Mouse (Mus musculus): ENCODE measurements around the gene Birc3. TPM values are rescaled to one million over a fixed set of nuclear protein-coding genes. Genes with fewer than 3 reads are reported as not detected.
"Not testable (repeated sequence)": the region's sequence is repeated elsewhere in the genome, so short reads cannot be mapped to it uniquely, and the experiment has no call there.

The Birc3 gene
- total and polyA plus RNA-seq, 3 experiments, result 11.6 to 26.5 TPM; not detected in 1

GRCm38 (mm10) chr9:7854196-7854595, 18.8 kb downstream of the Birc3 start:
- not testable (repeated sequence) for H3K4me3 ChIP-seq (ENCODE audit: control insufficient read depth in 1 of 2, insufficient read depth in 1 of 2, low read depth in 2 of 2, low read length in 2 of 2); H3K27me3 ChIP-seq (ENCODE audit: control insufficient read depth in 1 of 2, insufficient read depth in 2 of 2, low read length in 2 of 2); H3K9ac ChIP-seq (ENCODE audit: control insufficient read depth, low read depth, low read length, poor library complexity, severe bottlenecking); H3K36me3 ChIP-seq (ENCODE audit: control insufficient read depth in 1 of 2, insufficient read depth in 2 of 2, low read length in 2 of 2); DNase-seq (ENCODE audit: low read depth, low spot score); H3K27ac ChIP-seq (ENCODE audit: control insufficient read depth, low read depth, low read length); H3K79me2 ChIP-seq (ENCODE audit: control insufficient read depth, insufficient read depth, low read length, poor library complexity); H3K4me1 ChIP-seq (ENCODE audit: control insufficient read depth in 1 of 2, insufficient read depth in 2 of 2, low read length in 2 of 2); H3K9me3 ChIP-seq (replicated peaks; ENCODE audit: insufficient read depth, low read length)

DNA sequence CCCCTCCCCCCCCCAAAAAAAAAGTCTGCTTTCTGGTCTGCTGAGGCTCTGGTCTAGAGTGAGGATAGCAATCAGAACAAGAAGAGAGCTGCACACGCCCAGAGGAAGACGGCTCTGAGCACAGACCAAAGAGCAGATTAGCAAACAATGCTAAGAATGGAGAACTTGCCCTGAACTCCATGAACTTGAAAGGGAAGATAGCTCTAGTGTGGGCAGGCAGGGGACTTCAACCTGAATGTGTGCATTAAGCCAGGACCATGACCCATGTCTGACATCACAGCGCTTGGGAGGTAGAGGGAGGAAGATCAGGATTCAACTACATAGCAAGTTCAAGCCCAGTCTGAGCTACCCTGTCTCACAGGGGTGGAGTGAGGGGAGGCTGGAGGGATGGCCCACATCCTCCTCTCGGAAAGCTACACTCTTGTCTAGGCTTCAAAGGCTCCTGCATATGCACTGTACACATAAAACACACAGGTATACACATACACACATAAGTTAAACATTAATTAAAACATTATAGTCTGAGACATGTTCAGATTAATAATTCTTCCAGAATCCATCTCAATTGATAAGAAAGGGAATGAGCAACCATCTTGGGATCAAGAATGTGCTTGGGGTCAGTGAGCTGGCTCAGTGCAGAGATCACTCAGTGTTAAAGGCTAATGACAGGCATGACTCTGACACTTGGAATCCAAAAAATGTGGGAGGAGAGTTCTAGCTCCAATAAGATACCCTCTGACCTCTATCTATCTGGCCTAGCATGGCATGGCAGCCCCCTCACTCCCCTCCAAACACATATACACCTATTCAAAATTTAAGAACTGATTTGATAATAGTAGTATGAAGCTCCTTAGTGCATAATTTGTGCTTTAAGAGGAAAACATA, 20.4 kb downstream of the Birc3 start:
- H3K4me3 ChIP-seq (ENCODE audit: control insufficient read depth in 1 of 2, insufficient read depth in 1 of 2, low read depth in 2 of 2, low read length in 2 of 2), result no peak overlapping the region
- H3K27ac ChIP-seq (ENCODE audit: control insufficient read depth, low read depth, low read length), result no peak overlapping the region
- no peaks in the 10 kb centered on the region for H3K9me3 ChIP-seq (replicated peaks; ENCODE audit: insufficient read depth, low read length)
- DNase-seq (ENCODE audit: low read depth, low spot score), result peak; percentile 79
- no peaks in the 10 kb centered on the region for H3K79me2 ChIP-seq (ENCODE audit: control insufficient read depth, insufficient read depth, low read length, poor library complexity)
- TF ChIP-seq NRF1 (IDR thresholded peaks at IDR 0.05; ENCODE audit: insufficient read depth, low read depth, low read length, poor library complexity, severe bottlenecking) (peak; percentile 16; the same call in 1 of the 2 replicates), SIN3A (IDR thresholded peaks at IDR 0.05; ENCODE audit: low read length) (peak; percentile 29; the same call in 1 of the 2 replicates), MYC (IDR thresholded peaks at IDR 0.05; ENCODE audit: low read depth, low read length) (no peak), TCF12 (IDR thresholded peaks at IDR 0.05; ENCODE audit: low read depth, low read length) (no peak), GATA1 (IDR thresholded peaks at IDR 0.05; ENCODE audit: low read depth, low read length) (peak; percentile 33; the same call in 1 of the 2 replicates), KAT2A (conservative IDR thresholded peaks at IDR 0.05; ENCODE audit: low read depth, low read length) (no peak), HCFC1 (IDR thresholded peaks at IDR 0.05; ENCODE audit: low read depth, low read length) (no peak), RAD21 (IDR thresholded peaks at IDR 0.05; ENCODE audit: low read depth, low read length) (no peak), JUND (IDR thresholded peaks at IDR 0.05; ENCODE audit: low read depth, low read length) (no peak), ZNF384 (IDR thresholded peaks at IDR 0.05; ENCODE audit: low read depth, low read length) (peak; percentile 80), NELFE (IDR thresholded peaks at IDR 0.05; ENCODE audit: low read depth, low read length) (peak; percentile 16; the same call in 1 of the 2 replicates), ETS1 (IDR thresholded peaks at IDR 0.05; ENCODE audit: low read depth, low read length) (0 out of 2 replicates have a peak, but pooled peaks have one; percentile 9), EP300 (IDR thresholded peaks at IDR 0.05; ENCODE audit: low read depth in 1 of 2, low read length in 2 of 2) (peak; percentile 33 to 47; a peak in 1 of 4 replicates), SMC3 (IDR thresholded peaks at IDR 0.05; ENCODE audit: low read depth, low read length) (peak; percentile 28; the same call in 1 of the 2 replicates), ELF1 (IDR thresholded peaks at IDR 0.05; ENCODE audit: low read depth, low read length) (no peak), RCOR1 (IDR thresholded peaks at IDR 0.05; ENCODE audit: low read depth, low read length) (0 out of 2 replicates have a peak, but pooled peaks have one; percentile 16), GABPA (IDR thresholded peaks at IDR 0.05; ENCODE audit: low read depth, low read length) (no peak)
- peaks cover 0 to 5% of the 10 kb centered on the region in 2 experiments; a peak in 2 of 4 replicates for H3K36me3 ChIP-seq (ENCODE audit: control insufficient read depth in 1 of 2, insufficient read depth in 2 of 2, low read length in 2 of 2)
- H3K27me3 ChIP-seq (ENCODE audit: control insufficient read depth in 1 of 2, insufficient read depth in 2 of 2, low read length in 2 of 2), result no peaks in the 10 kb centered on the region
- no peak overlapping the region for H3K9ac ChIP-seq (ENCODE audit: control insufficient read depth, low read depth, low read length, poor library complexity, severe bottlenecking)
- H3K4me1 ChIP-seq (ENCODE audit: control insufficient read depth in 1 of 2, insufficient read depth in 2 of 2, low read length in 2 of 2), result peaks cover 0 to 8% of the 10 kb centered on the region in 2 experiments; a peak in 3 of 4 replicates
